Mouse (Mus musculus): ENCODE measurements around the gene Grk6. TPM values are rescaled to one million over a fixed set of nuclear protein-coding genes. Genes with fewer than 3 reads are reported as not detected.

The Grk6 gene
- polyA plus RNA-seq, 1 experiment, result 228 TPM

- H3K27ac ChIP-seq (ENCODE audit: control insufficient read depth, insufficient read depth, low read length), result no peak overlapping the region
- no peaks in the 10 kb centered on the region for H3K36me3 ChIP-seq (ENCODE audit: control insufficient read depth, insufficient read depth, low read length)
- H3K4me3 ChIP-seq (ENCODE audit: control insufficient read depth, insufficient read depth, low read length), result no peak overlapping the region
- no peaks in the 10 kb centered on the region for H3K27me3 ChIP-seq (ENCODE audit: control insufficient read depth, insufficient read depth, low read length)
- TF ChIP-seq POLR2A (IDR thresholded peaks at IDR 0.05; ENCODE audit: control insufficient read depth, extremely low read depth, insufficient read depth, low read length, poor library complexity) (no peak), CTCF (IDR thresholded peaks at IDR 0.05; ENCODE audit: borderline replicate concordance, control insufficient read depth, extremely low read depth, insufficient read depth, low read length, poor library complexity) (no peak)
- 12% methylated on average over 12 of the region's 12 CpGs for WGBS
- H3K4me1 ChIP-seq (replicated peaks; ENCODE audit: control insufficient read depth, insufficient read depth, low read length), result peaks cover 12% of the 10 kb centered on the region
- DNase-seq, result no peak
These were observed 31.5 kb upstream of the Grk6 start for GRCm38 (mm10) chr13:55413333-55413732.

- Histone ChIP-seq H3K4me3 (ENCODE audit: control insufficient read depth, insufficient read depth, low read length) (no peak within 1 kb of the TSS), H3K27me3 (ENCODE audit: control insufficient read depth, insufficient read depth, low read length) (peaks cover under 1% of the 10 kb centered on the region; the same call in 1 of the 2 replicates), H3K4me1 (replicated peaks; ENCODE audit: control insufficient read depth, insufficient read depth, low read length) (peaks cover 14% of the 10 kb centered on the region), H3K27ac (ENCODE audit: control insufficient read depth, insufficient read depth, low read length) (no peak within 1 kb of the TSS), H3K36me3 (ENCODE audit: control insufficient read depth, insufficient read depth, low read length) (no peaks in the 10 kb centered on the region)
- no peak for DNase-seq
- WGBS, result 76% methylated on average over 41 of the region's 41 CpGs
- TF ChIP-seq CTCF (IDR thresholded peaks at IDR 0.05; ENCODE audit: borderline replicate concordance, control insufficient read depth, extremely low read depth, insufficient read depth, low read length, poor library complexity) (no peak), POLR2A (IDR thresholded peaks at IDR 0.05; ENCODE audit: control insufficient read depth, extremely low read depth, insufficient read depth, low read length, poor library complexity) (no peak)
These were observed 30.0 kb upstream of the Grk6 start, which contains the start of gene Pfn3 for GRCm38 (mm10) chr13:55414743-55415380. Gene Pfn3 (minus strand): TSS chr13:55415232.

- peaks cover 12% of the 10 kb centered on the region; the same call in 1 of the 2 replicates for H3K27me3 ChIP-seq (ENCODE audit: control insufficient read depth, insufficient read depth, low read length)
- TF ChIP-seq CTCF (IDR thresholded peaks at IDR 0.05; ENCODE audit: borderline replicate concordance, control insufficient read depth, extremely low read depth, insufficient read depth, low read length, poor library complexity) (peak; percentile 89), POLR2A (IDR thresholded peaks at IDR 0.05; ENCODE audit: control insufficient read depth, extremely low read depth, insufficient read depth, low read length, poor library complexity) (0 out of 2 replicates have a peak, but pooled peaks have one; percentile 22)
- no peaks in the 10 kb centered on the region for H3K36me3 ChIP-seq (ENCODE audit: control insufficient read depth, insufficient read depth, low read length)
- WGBS, result 5% methylated on average over 12 of the region's 12 CpGs
- DNase-seq, result peak; percentile 93
- H3K4me1 ChIP-seq (replicated peaks; ENCODE audit: control insufficient read depth, insufficient read depth, low read length), result peaks cover 31% of the 10 kb centered on the region
- no peak overlapping the region for H3K27ac ChIP-seq (ENCODE audit: control insufficient read depth, insufficient read depth, low read length)
- no peak overlapping the region for H3K4me3 ChIP-seq (ENCODE audit: control insufficient read depth, insufficient read depth, low read length)
These were observed 26.9 kb upstream of the Grk6 start for GRCm38 (mm10) chr13:55418004-55418403.

GRCm38 (mm10) chr13:55419142-55419541 lies 25.7 kb upstream of the Grk6 start:
- Histone ChIP-seq H3K4me1 (replicated peaks; ENCODE audit: control insufficient read depth, insufficient read depth, low read length) (peaks cover 25% of the 10 kb centered on the region), H3K4me3 (ENCODE audit: control insufficient read depth, insufficient read depth, low read length) (no peak overlapping the region), H3K27me3 (ENCODE audit: control insufficient read depth, insufficient read depth, low read length) (peaks cover 12% of the 10 kb centered on the region; the same call in 1 of the 2 replicates), H3K36me3 (ENCODE audit: control insufficient read depth, insufficient read depth, low read length) (no peaks in the 10 kb centered on the region), H3K27ac (ENCODE audit: control insufficient read depth, insufficient read depth, low read length) (no peak overlapping the region)
- 73% methylated on average over 5 of the region's 5 CpGs for WGBS
- TF ChIP-seq POLR2A (IDR thresholded peaks at IDR 0.05; ENCODE audit: control insufficient read depth, extremely low read depth, insufficient read depth, low read length, poor library complexity) (no peak), CTCF (IDR thresholded peaks at IDR 0.05; ENCODE audit: borderline replicate concordance, control insufficient read depth, extremely low read depth, insufficient read depth, low read length, poor library complexity) (no peak)
- DNase-seq, result no peak

- Histone ChIP-seq H3K4me3 (ENCODE audit: control insufficient read depth, insufficient read depth, low read length) (no peak overlapping the region), H3K36me3 (ENCODE audit: control insufficient read depth, insufficient read depth, low read length) (no peaks in the 10 kb centered on the region), H3K27me3 (ENCODE audit: control insufficient read depth, insufficient read depth, low read length) (peaks cover 12% of the 10 kb centered on the region; the same call in 1 of the 2 replicates), H3K27ac (ENCODE audit: control insufficient read depth, insufficient read depth, low read length) (no peak overlapping the region), H3K4me1 (replicated peaks; ENCODE audit: control insufficient read depth, insufficient read depth, low read length) (peaks cover 25% of the 10 kb centered on the region)
- DNase-seq, result peak; percentile 26
- WGBS, result 30% methylated on average over 51 of the region's 51 CpGs
- TF ChIP-seq POLR2A (IDR thresholded peaks at IDR 0.05; ENCODE audit: control insufficient read depth, extremely low read depth, insufficient read depth, low read length, poor library complexity) (no peak), CTCF (IDR thresholded peaks at IDR 0.05; ENCODE audit: borderline replicate concordance, control insufficient read depth, extremely low read depth, insufficient read depth, low read length, poor library complexity) (no peak)
These were observed 24.6 kb upstream of the Grk6 start for GRCm38 (mm10) chr13:55420018-55420932.
